Mouse (Mus musculus) gastrocnemius, postnatal 14 days (tissue): ENCODE results near the gene Stx1b. TPM values are rescaled to one million over a fixed set of nuclear protein-coding genes. Genes with fewer than 3 reads are reported as not detected.
"Not testable (repeated sequence)": the region's sequence is repeated elsewhere in the genome, so short reads cannot be mapped to it uniquely, and the experiment has no call there.

ENCODE experiments used
- DNase-seq: peaks from one replicate; pipeline ENCODE4 v3.0.0; 2021; ENCODE audit warnings: mixed read lengths
- intact Hi-C: fragments of 180-260 bp; cut with DNase I; formaldehyde crosslinking; loops from one replicate; pipeline ENCODE4 v1.15.1; 2025; ENCODE audit warnings: low total_unique reads
- total RNA-seq, 2 experiments: library from RNA; stranded (reverse); gene quantifications; 2 replicates each; pipeline ENCODE4 v1.2.3; 2021

Stx1b gene
- total RNA-seq, 2 experiments from 2014 or later, result 1.1 to 2.2 TPM

GRCm38 (mm10) chr7:127797076-127797845 lies 27.1 kb downstream of the Stx1b start:
- peak; percentile 3 for DNase-seq
- intact Hi-C loops, result loop anchor here (5.0 kb wide), 1 partner anchor 140 kb away; no protein-coding TSS in a partner anchor

GRCm38 (mm10) chr7:127785308-127785707 lies 39.0 kb downstream of the Stx1b start, which contains the start of gene Gm49388:
Gm49388 (plus strand) TSS chr7:127785608.
- no peak for DNase-seq
- intact Hi-C loops, result loop anchor here (5.0 kb wide), 1 partner anchor 82 kb away; no protein-coding TSS in a partner anchor

GRCm38 (mm10) chr7:127778350-127778749 lies 46.0 kb downstream of the Stx1b start:
- intact Hi-C loops, result no loop called here
- DNase-seq, result no peak

GRCm38 (mm10) chr7:127777474-127778266 lies 46.7 kb downstream of the Stx1b start:
- intact Hi-C loops, result no loop called here
- DNase-seq, result peak; percentile 71

- intact Hi-C loops, result no loop called here
- peak; percentile 98 for DNase-seq
These were observed 47.4 kb downstream of the Stx1b start for GRCm38 (mm10) chr7:127776878-127777473.

- intact Hi-C loops, result no loop called here
- DNase-seq, result peak; percentile 90
These were observed 47.9 kb downstream of the Stx1b start, which contains the start of gene Setd1a for GRCm38 (mm10) chr7:127776426-127776825. Setd1a (plus strand) TSS chr7:127776670.

GRCm38 (mm10) chr7:127775837-127776236 lies 48.5 kb downstream of the Stx1b start:
- intact Hi-C loops, DNase-seq: not testable (repeated sequence)

- peak; percentile 73 for DNase-seq
- intact Hi-C loops, result no loop called here
These were observed 50.5 kb downstream of the Stx1b start for GRCm38 (mm10) chr7:127773664-127774384.

GRCm38 (mm10) chr7:127772557-127772956 lies 51.8 kb downstream of the Stx1b start:
- intact Hi-C loops, result no loop called here
- no peak for DNase-seq

GRCm38 (mm10) chr7:127772080-127772479 lies 52.3 kb downstream of the Stx1b start:
- intact Hi-C loops, result no loop called here
- DNase-seq, result no peak

- intact Hi-C loops, result no loop called here
- DNase-seq, result no peak
These were observed 53.1 kb downstream of the Stx1b start for GRCm38 (mm10) chr7:127771262-127771661.

- intact Hi-C loops, result no loop called here
- DNase-seq, result no peak
These were observed 54.1 kb downstream of the Stx1b start for GRCm38 (mm10) chr7:127770039-127770905.

- intact Hi-C loops, result no loop called here
- peak; percentile 90 for DNase-seq
These were observed 54.7 kb downstream of the Stx1b start, which contains the start of gene Orai3 for GRCm38 (mm10) chr7:127769651-127770038. Orai3 (plus strand) TSS chr7:127769815.

- intact Hi-C loops, result no loop called here
- DNase-seq, result peak; percentile 88
These were observed 55.3 kb downstream of the Stx1b start for GRCm38 (mm10) chr7:127768997-127769593.

GRCm38 (mm10) chr7:127768346-127768996 lies 55.9 kb downstream of the Stx1b start:
- DNase-seq, result no peak
- intact Hi-C loops, result no loop called here

GRCm38 (mm10) chr7:127767671-127768345 lies 56.5 kb downstream of the Stx1b start:
- intact Hi-C loops, result no loop called here
- DNase-seq, result no peak
